Mouse (Mus musculus) limb, embryonic 15.5 days (tissue): ENCODE measurements around the gene Zfp523. TPM values are rescaled to one million over a fixed set of nuclear protein-coding genes. Genes with fewer than 3 reads are reported as not detected.
A peak's percentile ranks its signal among the peaks of the same experiment; 100 is the strongest.
"Not testable (repeated sequence)": the region's sequence is repeated elsewhere in the genome, so short reads cannot be mapped to it uniquely, and the experiment has no call there.

ENCODE experiments used
- ATAC-seq: fragments of 200-750 bp; cut with Nextera tagmentation; 2 replicates; pipeline ENCODE4 v1.8.0; 2017; ENCODE audit warnings: low read depth, moderate TSS enrichment; ENCODE audit not compliant: insufficient number of reproducible peaks, low FRiP score, low TSS enrichment
- H3K27ac ChIP-seq: fragments of 300-500 bp; sonication (generic); 2 replicates; pipeline ENCODE4 v1.5.1; 2015; ENCODE audit warnings: moderate library complexity, mild to moderate bottlenecking, inconsistent platforms
- H3K27me3 ChIP-seq: fragments of 300-500 bp; sonication (generic); 2 replicates; pipeline ENCODE4 v1.6.1; 2015; ENCODE audit warnings: inconsistent platforms
- H3K36me3 ChIP-seq: fragments of 300-500 bp; sonication (generic); 2 replicates; pipeline ENCODE4 v1.6.1; 2015; ENCODE audit warnings: inconsistent platforms
- H3K4me1 ChIP-seq: fragments of 300-500 bp; sonication (generic); 2 replicates; pipeline ENCODE4 v1.6.1; 2015; ENCODE audit warnings: inconsistent platforms
- H3K4me2 ChIP-seq: fragments of 300-500 bp; sonication (generic); 2 replicates; pipeline ENCODE4 v1.6.1; 2015; ENCODE audit warnings: mild to moderate bottlenecking, inconsistent platforms
- H3K4me3 ChIP-seq: fragments of 300-500 bp; sonication (generic); 2 replicates; pipeline ENCODE4 v1.5.1; 2015; ENCODE audit warnings: mild to moderate bottlenecking, inconsistent platforms
- H3K9ac ChIP-seq: fragments of 300-500 bp; sonication (generic); 2 replicates; pipeline ENCODE4 v1.6.1; 2015; ENCODE audit warnings: inconsistent platforms
- H3K9me3 ChIP-seq: fragments of 300-500 bp; sonication (generic); 2 replicates; pipeline ENCODE4 v1.6.1; 2016; ENCODE audit warnings: inconsistent platforms
- WGBS: fragments of 180-500 bp; shearing (Covaris S2); methylation state at CpG from one replicate; pipeline ENCODE4 v1.1.7; 2015; 5-methylcytosine and 5-hydroxymethylcytosine counted together
- polyA plus RNA-seq: library from polyadenylated mRNA; unstranded; fragments of >200 nt; fragmentation: Nextera tagmentation; extraction: Ambion mirVana; gene quantifications from 2 replicates; pipeline ENCODE4 v1.2.1, GENCODE M21; 2015

The Zfp523 gene
- polyA plus RNA-seq, 1 experiment from 2014 or later: 33.6 TPM

DNA sequence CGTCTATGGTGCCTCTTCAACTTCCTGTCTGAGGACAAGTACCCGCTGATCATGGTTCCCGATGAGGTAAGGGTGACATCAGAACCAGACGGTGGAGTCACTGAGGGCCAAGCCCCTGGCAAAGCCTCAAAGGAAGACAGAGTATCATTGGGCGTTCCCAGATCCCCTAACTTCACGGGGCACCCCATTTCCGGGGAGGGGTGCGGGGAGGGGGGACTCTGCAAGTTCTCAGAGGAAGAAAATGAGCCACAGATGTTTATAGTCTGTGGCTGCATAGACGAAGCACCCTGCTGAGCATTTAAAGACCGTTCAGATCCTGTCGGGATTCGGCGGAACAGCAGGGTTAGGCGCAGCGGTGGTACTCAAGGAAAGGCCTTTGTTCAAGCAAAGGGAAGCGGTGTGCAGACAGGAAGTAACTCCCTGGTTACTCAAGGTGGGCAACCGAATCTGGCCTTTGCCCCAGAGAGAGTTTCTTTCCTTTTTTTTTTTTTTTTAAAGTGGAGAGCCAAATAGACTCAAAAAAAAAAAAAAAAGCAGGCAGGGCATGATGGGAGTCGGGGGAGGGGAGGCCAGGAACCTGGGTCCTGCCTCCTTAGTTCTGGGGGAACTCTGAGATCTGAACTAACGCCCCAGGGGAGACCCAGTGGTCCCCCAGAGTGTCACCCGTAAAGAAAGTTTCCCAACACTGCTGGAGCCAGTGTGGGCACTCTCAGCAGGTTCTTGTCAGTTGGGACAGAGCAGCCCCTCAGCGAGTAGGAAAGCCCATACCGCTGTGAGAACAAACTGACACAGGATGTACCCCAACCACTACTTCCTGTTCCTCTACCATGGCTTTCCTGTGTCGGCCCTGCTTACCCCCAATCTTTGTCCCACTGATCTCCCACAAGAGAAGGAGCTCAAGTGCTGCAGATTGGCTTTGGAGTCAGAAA is 41.1 kb downstream of the Zfp523 start:
- H3K4me3 ChIP-seq: no peak overlapping the region
- peak overlapping the region; percentile 64 for H3K27ac ChIP-seq
- no peaks in the 10 kb centered on the region for H3K27me3 ChIP-seq
- peak; percentile 31; the same call in 1 of the 2 replicates for ATAC-seq
- no peaks in the 10 kb centered on the region for H3K9me3 ChIP-seq
- H3K4me1 ChIP-seq: peaks cover 19% of the 10 kb centered on the region
- 20% methylated on average over 23 of the region's 23 CpGs for WGBS
- no peak overlapping the region for H3K9ac ChIP-seq
- H3K4me2 ChIP-seq: peak overlapping the region; percentile 22; the same call in 1 of the 2 replicates
- peaks cover 16% of the 10 kb centered on the region for H3K36me3 ChIP-seq

DNA sequence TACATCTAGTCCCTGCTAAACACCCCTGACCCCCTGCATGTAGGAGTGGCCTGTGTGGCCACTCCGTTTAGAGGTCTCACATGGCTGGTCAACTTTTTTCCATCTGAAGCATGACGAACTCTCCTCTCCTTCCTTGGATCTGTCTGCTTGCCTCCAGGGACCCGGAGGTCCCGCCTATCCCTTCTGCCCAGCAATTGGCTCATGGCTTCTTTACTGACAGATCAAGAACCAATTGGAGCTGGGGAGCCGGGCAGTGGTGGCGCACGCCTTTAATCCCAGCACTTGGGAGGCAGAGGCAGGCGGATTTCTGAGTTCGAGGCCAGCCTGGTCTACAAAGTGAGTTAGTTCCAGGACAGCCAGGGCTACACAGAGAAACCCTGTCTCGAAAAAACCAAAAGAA is 45.5 kb downstream of the Zfp523 start:
- peaks cover 38% of the 10 kb centered on the region for H3K4me1 ChIP-seq
- H3K27me3 ChIP-seq, H3K4me2 ChIP-seq, H3K9ac ChIP-seq, H3K9me3 ChIP-seq, H3K27ac ChIP-seq, ATAC-seq, H3K4me3 ChIP-seq: not testable (repeated sequence)
- WGBS: 90% methylated on average over 10 of the region's 10 CpGs
- H3K36me3 ChIP-seq: peaks cover 17% of the 10 kb centered on the region

DNA sequence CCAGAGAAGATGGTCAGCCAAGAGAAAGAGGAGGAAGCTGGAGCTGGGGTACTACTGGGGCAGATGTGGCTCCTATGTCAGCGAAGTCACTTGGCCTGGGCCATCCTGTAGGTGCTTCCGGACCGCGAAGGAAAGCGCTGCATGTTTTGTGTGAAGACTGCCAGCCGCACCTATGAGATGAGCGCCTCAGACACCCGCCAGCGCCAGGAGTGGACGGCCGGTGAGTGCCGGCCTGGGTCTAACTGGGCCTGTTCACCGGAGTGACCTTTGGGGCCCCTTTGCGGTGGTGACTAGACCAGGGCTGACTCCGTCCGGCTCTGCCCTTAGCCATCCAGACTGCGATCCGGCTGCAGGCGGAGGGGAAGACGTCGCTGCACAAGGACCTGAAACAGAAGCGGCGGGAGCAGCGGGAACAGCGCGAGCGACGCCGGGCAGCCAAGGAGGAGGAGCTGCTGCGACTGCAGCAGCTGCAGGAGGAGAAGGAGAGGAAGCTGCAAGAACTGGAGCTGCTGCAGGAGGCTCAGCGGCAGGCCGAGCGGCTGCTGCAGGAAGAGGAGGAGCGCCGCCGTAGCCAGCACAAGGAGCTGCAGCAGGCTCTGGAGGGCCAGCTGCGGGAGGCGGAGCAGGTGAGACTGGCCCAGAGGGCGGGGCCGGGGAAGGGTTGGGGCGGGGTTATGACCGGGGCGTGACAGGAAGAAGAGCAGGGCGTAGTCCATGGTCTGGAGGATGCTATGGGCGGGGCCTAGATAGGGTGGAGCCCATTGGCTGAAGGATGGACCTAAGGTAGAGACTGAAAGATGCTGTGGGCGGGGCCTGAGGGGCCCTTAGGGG is 46.8 kb downstream of the Zfp523 start:
- peak overlapping the region; percentile 49 for H3K4me3 ChIP-seq
- H3K9me3 ChIP-seq: no peaks in the 10 kb centered on the region
- WGBS: 1% methylated on average over 46 of the region's 46 CpGs
- no peaks in the 10 kb centered on the region for H3K27me3 ChIP-seq
- peaks cover 27% of the 10 kb centered on the region for H3K4me1 ChIP-seq
- H3K27ac ChIP-seq: peak overlapping the region; percentile 90
- peaks cover 23% of the 10 kb centered on the region for H3K36me3 ChIP-seq
- peak; percentile 76 for ATAC-seq
- peak overlapping the region; percentile 90 for H3K4me2 ChIP-seq
- H3K9ac ChIP-seq: peak overlapping the region; percentile 47

DNA sequence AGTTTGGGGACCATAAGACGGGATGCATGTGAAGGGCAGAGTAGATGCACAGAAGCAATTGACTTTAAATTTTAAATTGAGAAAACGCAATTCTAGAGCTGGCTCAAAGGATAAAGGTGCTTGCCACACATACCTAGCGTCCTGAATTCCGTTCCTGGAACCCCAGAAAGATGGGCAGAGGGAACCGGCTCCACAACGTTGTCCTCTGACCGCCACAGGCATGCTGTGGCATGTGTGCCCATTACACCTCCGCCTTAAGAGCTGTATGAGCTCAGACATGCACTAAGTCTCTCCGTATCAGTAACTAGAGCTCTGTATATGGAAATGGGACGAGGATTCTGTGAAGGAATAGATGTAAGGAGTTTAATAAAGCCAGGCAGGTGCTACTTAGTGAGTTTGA is 47.7 kb downstream of the Zfp523 start:
- Histone ChIP-seq H3K4me3 (no peak overlapping the region), H3K4me2 (peak overlapping the region; percentile 90; the same call in 1 of the 2 replicates), H3K27me3 (no peaks in the 10 kb centered on the region), H3K4me1 (peaks cover 27% of the 10 kb centered on the region), H3K27ac (peak overlapping the region; percentile 62; the same call in 1 of the 2 replicates), H3K9me3 (no peaks in the 10 kb centered on the region), H3K9ac (no peak overlapping the region), H3K36me3 (peaks cover 24% of the 10 kb centered on the region)
- WGBS: 76% methylated on average over 10 of the region's 10 CpGs
- no peak for ATAC-seq

DNA sequence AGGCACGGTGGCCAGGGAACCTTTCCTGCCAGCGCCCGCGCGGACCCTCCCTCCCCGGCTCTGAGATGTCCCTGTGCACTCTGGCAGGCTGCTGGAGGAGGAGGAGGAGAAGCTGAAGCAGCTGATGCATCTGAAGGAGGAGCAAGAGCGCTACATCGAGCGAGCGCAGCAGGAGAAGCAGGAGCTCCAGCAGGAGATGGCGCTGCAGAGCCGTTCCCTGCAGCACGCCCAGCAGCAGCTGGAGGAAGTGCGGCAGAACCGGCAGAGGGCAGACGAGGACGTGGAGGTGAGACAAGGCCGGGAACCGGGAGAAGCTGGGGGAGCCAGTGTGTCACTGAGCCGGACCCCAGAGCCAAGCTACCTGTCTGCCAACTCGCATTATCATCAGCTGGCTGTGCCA is 49.1 kb downstream of the Zfp523 start:
- 0 out of 2 replicates have a peak overlapping the region, but pooled peaks have one; percentile 38 for H3K27ac ChIP-seq
- H3K4me1 ChIP-seq: peaks cover 27% of the 10 kb centered on the region
- no peak for ATAC-seq
- peaks cover 14% of the 10 kb centered on the region for H3K36me3 ChIP-seq
- no peaks in the 10 kb centered on the region for H3K27me3 ChIP-seq
- H3K4me2 ChIP-seq: peak overlapping the region; percentile 47
- no peak overlapping the region for H3K9ac ChIP-seq
- no peaks in the 10 kb centered on the region for H3K9me3 ChIP-seq
- WGBS: under 1% methylated on average over 21 of the region's 21 CpGs
- peak overlapping the region; percentile 23 for H3K4me3 ChIP-seq

DNA sequence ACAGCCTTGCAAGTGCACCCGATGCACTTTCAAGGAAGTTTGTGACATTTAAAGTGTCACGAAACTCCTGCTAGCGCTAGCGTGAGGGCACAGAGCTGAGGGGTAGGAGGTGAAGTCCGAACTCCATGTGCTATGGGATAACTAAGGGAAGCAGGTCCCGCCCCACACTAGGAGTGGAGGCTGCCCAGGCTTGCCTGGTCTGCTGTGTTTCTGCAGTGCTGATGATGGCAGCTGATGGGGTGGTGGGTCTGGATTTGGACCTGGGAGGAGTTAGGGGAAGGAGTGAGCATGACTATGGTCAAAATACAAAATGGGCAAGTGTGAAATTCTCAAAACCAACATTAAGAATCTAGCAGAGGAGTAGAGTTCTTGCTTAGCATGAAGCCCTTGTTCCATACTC is 53.6 kb downstream of the Zfp523 start:
- no peak for ATAC-seq
- Histone ChIP-seq H3K4me3 (no peak overlapping the region), H3K36me3 (peaks cover 9% of the 10 kb centered on the region), H3K9ac (no peak overlapping the region), H3K4me2 (no peak overlapping the region), H3K27me3 (no peaks in the 10 kb centered on the region), H3K27ac (peak overlapping the region; percentile 51; the same call in 1 of the 2 replicates), H3K9me3 (no peaks in the 10 kb centered on the region), H3K4me1 (peaks cover 29% of the 10 kb centered on the region)
- 82% methylated on average over 6 of the region's 6 CpGs for WGBS

DNA sequence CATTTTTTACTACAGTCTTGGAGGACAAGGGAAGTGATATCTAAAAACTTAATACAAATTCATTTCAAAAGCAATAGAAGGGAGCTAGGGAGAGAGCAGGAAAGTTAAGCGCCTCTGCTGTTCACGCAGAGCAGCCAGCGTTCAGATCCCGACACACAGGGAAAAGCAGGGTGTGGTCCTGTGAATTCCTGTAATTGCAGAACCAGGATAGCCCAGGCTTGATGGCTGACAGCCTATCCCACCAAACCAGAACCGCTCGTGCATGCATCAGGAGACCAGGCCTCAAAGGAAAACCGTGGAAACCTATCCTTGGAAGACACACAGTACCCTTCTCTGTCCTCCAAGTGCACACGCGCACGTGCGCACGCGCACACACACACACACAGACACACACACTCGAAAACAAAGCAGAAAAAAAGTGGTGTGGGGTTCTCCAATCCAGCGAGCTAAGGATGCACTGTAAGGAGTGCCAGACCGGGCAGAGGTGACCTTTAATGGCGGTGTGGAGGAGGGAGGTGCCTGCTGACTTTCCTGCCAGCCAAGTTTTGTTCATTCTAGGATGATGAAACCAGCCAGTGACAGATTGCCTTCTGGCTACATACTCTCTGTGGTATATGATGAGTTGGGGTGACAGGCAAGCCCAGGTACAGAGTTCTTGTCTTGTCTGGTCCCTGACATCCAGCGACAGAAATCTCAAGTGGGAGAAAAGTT is 54.3 kb downstream of the Zfp523 start:
- Histone ChIP-seq H3K36me3 (peaks cover 9% of the 10 kb centered on the region), H3K9me3 (no peaks in the 10 kb centered on the region), H3K4me3 (no peak overlapping the region), H3K4me1 (peaks cover 30% of the 10 kb centered on the region), H3K9ac (no peak overlapping the region), H3K27ac (peak overlapping the region; percentile 51), H3K4me2 (no peak overlapping the region), H3K27me3 (no peaks in the 10 kb centered on the region)
- 73% methylated on average over 18 of the region's 18 CpGs for WGBS
- ATAC-seq: no peak

DNA sequence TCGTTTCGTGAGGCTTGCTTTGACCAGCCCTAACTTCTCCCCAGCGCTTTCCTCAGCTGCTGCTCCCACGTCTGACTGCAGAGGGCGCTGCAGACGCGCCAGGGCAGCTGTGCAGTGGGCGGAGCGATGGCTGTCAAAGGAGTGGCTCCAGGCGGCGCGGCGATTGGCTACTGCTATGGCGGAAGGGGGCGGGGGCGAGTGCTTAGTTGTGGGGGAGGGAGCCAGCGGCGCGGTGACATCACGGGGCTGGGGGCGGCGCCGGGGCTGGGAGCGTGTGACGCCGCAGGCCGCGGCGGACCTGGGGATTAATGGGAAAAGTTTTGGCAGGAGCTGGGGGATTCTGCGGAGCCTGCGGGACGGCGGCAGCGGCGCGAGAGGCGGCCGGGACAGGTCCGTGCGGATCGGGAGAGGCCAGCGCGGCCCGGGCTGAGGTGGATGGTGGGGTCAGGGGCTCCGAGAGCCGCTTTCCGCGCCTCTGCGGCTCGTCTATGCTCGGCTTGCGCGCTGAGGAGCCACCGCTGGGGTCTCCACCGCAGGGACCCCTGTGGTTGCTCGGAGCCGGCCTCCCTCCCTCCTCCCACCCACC is 55.6 kb downstream of the Zfp523 start, which contains the start of gene Ppard:
Gene Ppard (plus strand): TSS at position 226 of the 586 bp plus-strand sequence.
- no peaks in the 10 kb centered on the region for H3K27me3 ChIP-seq
- peak; percentile 92 for ATAC-seq
- H3K9me3 ChIP-seq: no peaks in the 10 kb centered on the region
- peak within 1 kb of the TSS; percentile 94 for H3K9ac ChIP-seq
- H3K4me1 ChIP-seq: peaks cover 41% of the 10 kb centered on the region
- peak within 1 kb of the TSS; percentile 90 for H3K27ac ChIP-seq
- peaks cover 13% of the 10 kb centered on the region for H3K36me3 ChIP-seq
- H3K4me2 ChIP-seq: peak within 1 kb of the TSS; percentile 76
- peak within 1 kb of the TSS; percentile 80 for H3K4me3 ChIP-seq
- WGBS: under 1% methylated on average over 55 of the region's 57 CpGs

DNA sequence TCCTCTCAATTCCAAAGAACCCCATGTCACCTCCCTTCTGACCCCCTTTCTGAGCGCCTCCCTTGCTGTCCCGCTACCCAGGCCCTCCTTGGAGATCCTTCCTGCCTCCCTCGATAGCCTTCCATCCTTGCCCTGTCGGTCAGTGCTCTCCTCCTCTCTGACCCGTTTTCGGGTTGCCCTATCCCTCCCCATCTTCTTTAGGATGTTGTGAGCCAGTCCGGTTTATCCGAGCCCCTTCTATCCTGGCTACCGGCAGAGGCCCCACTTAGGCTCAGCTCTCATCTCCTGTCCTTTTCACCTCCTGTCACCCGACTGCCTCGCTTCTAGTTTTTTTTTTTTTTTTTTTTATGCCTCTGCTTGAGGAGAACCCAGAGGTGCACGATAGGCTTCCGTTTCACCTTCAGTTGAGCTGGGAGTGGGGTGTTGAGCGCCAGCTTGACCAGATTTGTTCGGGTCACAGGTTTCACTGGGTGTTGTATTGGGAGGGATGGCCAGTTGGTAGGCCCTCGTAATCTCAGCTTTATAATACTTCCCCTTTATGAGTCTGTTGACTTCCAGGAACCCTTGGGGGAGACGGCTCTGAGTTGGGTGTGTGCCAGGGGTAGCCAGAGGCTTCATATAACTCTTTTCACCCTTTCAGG is 56.3 kb downstream of the Zfp523 start:
- H3K4me2 ChIP-seq: peak overlapping the region; percentile 76
- ATAC-seq: peak; percentile 21; the same call in 1 of the 2 replicates

DNA sequence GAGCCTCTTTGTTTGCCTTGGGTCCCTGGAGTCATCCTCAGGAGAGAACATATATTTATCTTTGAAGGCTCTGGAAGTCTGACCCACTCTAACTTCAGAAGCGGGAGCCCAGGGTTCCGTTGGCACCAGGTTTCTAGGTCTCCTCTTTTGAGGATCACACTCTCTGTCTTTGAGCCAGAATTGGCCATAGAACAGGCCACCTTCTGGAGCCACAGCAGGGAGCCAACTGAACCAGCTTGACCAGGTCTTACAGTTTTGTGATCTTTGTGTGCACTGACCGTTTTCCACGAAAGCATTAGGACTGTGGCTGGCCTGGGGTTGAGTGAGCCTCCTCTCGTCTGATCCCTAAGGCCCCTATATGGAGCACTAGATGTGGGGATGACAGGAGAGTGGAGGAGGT is 57.7 kb downstream of the Zfp523 start:
- Histone ChIP-seq H3K27me3 (no peaks in the 10 kb centered on the region), H3K36me3 (peaks cover 22% of the 10 kb centered on the region), H3K4me2 (no peak overlapping the region), H3K4me3 (no peak overlapping the region), H3K4me1 (peaks cover 41% of the 10 kb centered on the region), H3K9ac (no peak overlapping the region), H3K9me3 (no peaks in the 10 kb centered on the region), H3K27ac (no peak overlapping the region)
- 84% methylated on average over 5 of the region's 5 CpGs for WGBS
- no peak for ATAC-seq

More for the DNA sequence above, 56.3 kb downstream of the Zfp523 start:
- H3K9ac ChIP-seq: peak overlapping the region; percentile 94
- H3K4me3 ChIP-seq: peak overlapping the region; percentile 80
- peaks cover 17% of the 10 kb centered on the region for H3K36me3 ChIP-seq
- 2% methylated on average over 16 of the region's 17 CpGs for WGBS
- no peaks in the 10 kb centered on the region for H3K9me3 ChIP-seq
- H3K4me1 ChIP-seq: peaks cover 41% of the 10 kb centered on the region
- peak overlapping the region; percentile 90 for H3K27ac ChIP-seq
- no peaks in the 10 kb centered on the region for H3K27me3 ChIP-seq
